Mouse (Mus musculus): ENCODE measurements around the gene Manf. TPM values are rescaled to one million over a fixed set of nuclear protein-coding genes. Genes with fewer than 3 reads are reported as not detected.

The Manf gene
- 10 to 100 TPM; 89.5 to 97.3 TPM for total RNA-seq (2023)

DNA sequence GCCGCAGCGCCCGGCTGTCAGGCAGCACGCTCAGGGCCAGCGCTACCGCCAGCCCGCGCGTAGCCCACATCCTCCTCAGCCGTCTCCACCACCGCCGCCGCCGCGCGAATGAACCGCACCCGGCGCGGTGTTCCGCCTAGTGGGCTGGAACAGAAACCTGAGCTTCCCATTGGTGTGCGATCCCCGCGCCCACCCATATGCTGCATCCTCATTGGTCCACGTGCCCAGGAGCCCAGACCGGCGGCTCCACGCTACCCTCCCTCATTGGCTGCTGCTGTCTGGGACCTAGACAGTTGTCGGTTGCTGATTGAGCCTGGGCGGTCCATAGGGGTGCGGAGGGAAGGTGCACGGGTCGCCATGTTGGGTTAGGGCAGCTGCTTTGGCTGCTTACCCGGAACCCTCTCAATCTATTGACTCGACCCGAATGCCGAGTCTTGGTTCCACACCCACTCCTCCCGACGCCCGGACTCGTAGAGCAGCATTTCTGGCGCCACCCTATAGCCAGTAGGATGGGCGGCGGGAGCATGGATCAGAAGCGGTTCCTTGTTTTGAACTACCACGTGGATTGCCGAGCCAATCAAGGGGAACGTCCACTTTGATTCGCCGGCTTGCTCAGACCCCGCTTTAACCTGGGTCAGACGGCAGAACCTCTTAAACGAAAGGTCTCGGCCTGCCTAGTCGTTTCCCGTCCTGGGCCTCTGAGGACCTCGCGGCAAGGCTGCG is at the start of gene Manf:
Gene Manf, minus strand, starts transcription at position 151 of the 723 bp plus-strand sequence.

DNA sequence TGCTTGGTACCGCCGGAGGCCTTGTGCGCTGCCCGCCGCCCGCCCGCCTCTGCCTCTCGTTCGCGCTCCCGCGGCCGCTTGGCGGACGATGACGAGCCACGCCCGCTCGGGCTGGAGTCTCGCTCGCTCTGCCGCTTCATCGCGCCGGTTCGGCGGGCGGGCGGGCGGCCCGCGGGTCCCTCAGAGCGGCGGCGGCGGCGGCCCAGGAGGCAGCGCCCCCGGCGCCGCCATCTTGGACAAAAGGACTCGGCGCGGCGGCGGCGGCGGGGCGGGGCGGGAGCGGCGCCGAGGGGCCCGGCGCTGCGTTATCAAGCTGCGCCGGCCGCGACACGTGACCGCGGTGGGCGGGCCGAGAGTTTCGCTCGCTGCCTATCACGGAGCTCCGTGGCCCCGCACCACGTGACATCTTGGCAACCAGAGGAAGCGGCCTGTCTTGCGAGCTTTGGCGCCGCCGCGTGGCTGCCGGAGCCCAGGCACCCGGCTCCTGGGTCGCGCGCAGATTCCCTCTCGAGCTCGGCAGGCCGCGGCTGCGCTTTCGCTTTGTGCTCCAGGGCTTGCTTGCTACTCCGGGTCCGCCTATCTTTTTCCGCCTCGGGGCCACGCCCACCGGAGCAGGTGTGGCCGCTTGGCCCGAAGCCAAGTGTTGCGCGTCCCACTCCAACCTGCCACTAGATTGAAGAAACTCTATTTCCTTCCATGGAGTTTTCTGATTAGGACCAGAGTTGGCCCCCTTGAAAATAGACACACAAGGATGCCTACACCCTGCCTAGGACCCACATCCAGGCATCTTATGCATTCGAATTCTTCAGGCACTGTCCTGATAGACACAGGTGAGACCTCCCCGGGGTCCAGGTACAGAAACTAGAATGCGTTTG is 4.7 kb downstream of the Manf start, which contains the start of gene Rbm15b:
Gene Rbm15b, minus strand, starts transcription at position 601 of the 875 bp plus-strand sequence.

DNA sequence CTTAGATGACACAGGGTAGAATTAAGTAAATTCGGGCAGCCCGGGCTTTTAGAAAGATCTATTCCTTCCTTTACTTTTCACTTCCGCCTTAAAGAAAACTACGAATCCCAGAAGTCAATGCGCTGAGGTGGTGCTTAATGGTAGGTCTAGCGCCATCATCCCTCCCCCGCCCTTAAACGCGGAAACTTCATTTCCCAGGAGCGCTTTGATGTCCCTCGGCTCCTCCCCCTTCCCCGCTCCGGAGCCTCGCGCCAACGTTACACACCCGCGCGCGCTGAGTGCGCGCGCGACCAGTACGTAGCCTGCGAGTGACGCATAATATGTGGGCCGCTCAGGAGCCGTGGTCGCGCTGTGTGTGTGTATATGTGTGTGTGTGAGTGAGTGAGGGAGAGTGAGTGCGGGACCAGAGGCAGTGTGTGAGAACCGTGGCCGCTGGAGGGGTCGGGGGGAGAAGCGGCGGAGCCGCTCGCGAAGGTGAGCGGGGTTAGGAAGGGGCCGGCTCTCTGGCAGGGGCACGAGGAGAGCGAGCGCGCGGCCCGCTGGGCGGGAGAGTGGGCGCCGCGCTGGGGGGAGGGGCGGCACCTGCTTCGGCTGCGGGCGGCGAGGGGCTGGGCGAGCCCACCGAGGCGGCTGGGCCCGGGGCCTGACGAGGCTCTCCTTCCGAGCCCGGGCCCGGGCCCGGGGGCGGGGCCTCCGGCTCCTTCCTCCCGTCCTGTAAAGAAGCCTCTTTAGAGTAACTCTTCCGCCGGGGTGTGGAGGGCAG is 70.0 kb downstream of the Manf start, which contains the start of gene Dcaf1:
Gene Dcaf1, plus strand, starts transcription at position 257 of the 763 bp plus-strand sequence.

DNA sequence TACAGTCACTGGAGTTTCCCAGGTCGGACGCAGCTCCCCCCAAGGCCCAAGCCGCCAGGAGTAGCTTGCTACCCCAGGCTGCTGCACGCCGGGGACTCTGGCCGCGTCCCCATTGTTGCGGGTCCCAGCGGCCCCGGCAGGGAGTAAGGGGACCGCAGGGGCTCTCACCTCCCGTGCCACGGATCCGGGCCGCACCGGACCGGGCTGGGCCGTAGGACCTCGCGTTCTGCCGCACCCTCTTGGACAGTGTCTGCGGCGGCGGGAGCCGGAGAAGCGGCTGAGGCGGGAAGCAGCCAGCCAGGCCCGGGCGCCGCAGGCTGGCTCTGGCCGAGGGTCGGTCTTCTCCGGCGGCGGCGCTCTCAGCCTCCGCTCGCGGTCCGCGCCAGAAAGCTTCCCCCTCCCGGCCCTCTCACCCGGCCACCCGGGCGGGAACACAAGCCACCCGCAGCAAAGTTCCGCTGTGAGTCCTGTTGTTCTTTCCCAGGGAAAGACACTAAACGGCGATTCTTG is 102.9 kb downstream of the Manf start, which contains the start of gene Rad54l2:
Gene Rad54l2, minus strand, starts transcription at position 383 of the 510 bp plus-strand sequence.

Other genes with a start within 250 kb of the Manf start
- not detected for gene Grm2, start 235.9 kb downstream of the Manf start, total RNA-seq (2023)
- 10 to 100 TPM in 1 of 2 experiments, 1 to 10 TPM in 1; 7.2 to 15.3 TPM for gene Tex264, start 206.1 kb downstream of the Manf start, total RNA-seq (2023)
- 10 to 100 TPM; 11.9 to 14.6 TPM for gene Rad54l2, start 102.8 kb downstream of the Manf start, total RNA-seq (2023)
- 1 to 10 TPM; 6.8 to 7.0 TPM for gene Dcaf1, start 70.1 kb downstream of the Manf start, total RNA-seq (2023)
- gene Rbm15b, start 4.6 kb downstream of the Manf start, total RNA-seq (2023), result 10 to 100 TPM; 18.8 to 21.3 TPM

All from neutrophil, adult 59 days (primary cell).